Mouse (Mus musculus): ENCODE data around the gene Brd3.
A peak's percentile ranks its signal among the peaks of the same experiment; 100 is the strongest.
"Not testable (repeated sequence)": the region's sequence is repeated elsewhere in the genome, so short reads cannot be mapped to it uniquely, and the experiment has no call there.

Brd3 gene

GRCm38 (mm10) chr2:27512909-27513308, 5.4 kb upstream of the Brd3 start:
- no peak for DNase-seq (ENCODE audit: inconsistent ontology term)

GRCm38 (mm10) chr2:27510706-27511105, 3.2 kb upstream of the Brd3 start:
- no peak for DNase-seq (ENCODE audit: inconsistent ontology term)

GRCm38 (mm10) chr2:27506658-27507057, 804 bp downstream of the Brd3 start:
- DNase-seq (ENCODE audit: inconsistent ontology term): not testable (repeated sequence)

- peak; percentile 61 for DNase-seq (ENCODE audit: inconsistent ontology term)
These were observed 1.9 kb downstream of the Brd3 start for GRCm38 (mm10) chr2:27505539-27505938.

DNA sequence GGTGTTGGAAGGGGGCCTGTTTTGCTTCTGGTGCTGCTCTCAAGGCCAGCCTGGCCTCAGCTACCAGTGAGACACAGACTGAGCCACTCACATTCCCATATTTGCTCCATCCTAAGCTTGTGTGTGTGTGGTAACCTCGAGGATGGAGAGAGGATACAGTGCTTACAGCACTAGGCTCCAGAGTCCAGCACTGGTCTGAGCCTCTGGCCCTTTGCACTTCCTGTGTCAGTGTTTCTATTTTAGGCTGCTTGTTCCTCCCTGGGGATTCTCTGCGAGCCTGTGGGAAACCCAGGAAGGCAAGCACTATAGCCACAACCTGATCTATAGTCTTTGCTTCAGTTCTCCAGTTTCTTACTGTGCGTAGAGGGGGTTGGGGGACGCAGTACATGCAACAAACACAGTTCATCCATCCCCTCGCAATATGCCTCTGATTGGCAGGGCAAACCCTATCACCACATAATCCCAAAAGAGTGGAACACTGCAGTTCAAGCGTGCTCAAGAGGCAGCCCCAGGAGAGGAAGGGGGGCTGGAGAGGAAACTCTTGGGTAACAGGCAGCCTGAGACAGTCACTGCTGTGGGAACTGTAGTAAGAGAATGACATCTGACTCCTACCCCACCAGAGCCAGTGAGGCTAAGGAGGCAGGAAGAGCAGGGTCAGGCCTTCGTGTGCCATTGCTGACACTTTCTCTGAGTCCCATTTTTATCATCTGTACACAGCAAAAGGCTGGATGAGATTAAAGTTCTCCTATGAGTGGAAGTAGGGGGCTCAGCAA, 3.2 kb downstream of the Brd3 start:
- no peak for DNase-seq (ENCODE audit: inconsistent ontology term)

GRCm38 (mm10) chr2:27496391-27497028, 11.0 kb downstream of the Brd3 start:
- peak; percentile 67 for DNase-seq (ENCODE audit: inconsistent ontology term)

DNA sequence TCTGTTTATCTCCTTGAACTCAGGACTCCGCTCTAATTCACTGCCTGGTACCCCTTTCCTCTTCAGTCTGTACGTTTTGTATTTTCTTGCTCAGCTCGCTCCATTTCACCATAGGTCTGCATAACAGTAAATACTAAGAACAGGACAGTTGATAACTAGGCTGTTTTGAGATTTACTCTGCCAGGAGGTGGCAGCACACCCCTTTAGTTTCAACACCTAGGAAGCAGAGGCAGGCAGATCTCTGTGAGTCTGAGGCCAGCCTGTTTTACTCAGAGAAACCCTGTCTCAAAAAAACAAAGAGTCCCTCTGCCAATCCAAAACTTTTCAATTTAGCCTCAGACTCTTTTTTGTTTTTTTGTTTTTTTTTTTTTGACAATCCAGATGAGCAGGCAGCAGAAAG, 13.5 kb downstream of the Brd3 start:
- DNase-seq (ENCODE audit: inconsistent ontology term): no peak

DNA sequence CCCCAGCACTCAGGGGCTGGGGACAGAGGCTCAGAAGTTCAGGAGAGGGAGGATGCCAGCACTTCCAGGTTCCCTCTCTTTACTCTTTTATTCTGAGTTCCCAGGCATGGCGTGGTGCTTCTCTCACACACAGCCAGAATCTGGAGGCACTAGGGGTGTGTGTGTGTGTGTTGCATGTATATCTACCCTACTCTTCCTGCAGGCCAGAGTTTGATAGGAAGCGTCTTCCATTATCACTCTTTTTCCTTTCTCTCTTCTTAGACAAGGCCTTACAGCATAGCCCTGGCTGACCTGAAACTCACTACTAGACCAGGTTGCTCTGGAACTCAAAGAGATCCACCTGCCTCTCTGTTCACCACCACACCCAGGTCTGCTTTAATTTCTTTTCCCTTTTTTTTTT, 16.5 kb downstream of the Brd3 start:
- DNase-seq (ENCODE audit: inconsistent ontology term): no peak

GRCm38 (mm10) chr2:27488362-27488761, 19.1 kb downstream of the Brd3 start:
- no peak for DNase-seq (ENCODE audit: inconsistent ontology term)

GRCm38 (mm10) chr2:27487336-27488049, 20.0 kb downstream of the Brd3 start:
- no peak for DNase-seq (ENCODE audit: inconsistent ontology term)

DNA sequence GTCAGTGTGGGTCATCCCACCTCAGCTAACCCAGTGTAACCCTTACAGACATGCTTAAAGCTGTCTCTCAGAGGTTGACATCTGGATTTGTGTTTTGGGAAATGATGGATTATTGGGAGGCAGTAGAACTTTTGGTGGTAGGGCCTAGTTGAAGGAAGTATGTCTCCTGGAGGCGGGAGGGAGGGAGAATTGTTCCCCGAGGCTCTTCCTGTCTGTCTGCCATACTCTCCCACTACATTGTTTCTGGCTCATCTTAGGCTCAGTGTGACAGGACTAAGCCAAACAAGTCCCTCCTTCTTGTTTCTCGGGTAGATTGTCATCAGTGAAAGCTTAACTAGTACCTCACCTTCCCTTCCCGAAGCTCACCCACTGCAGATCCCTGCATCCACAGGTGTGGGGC, 20.7 kb downstream of the Brd3 start:
- no peak for DNase-seq (ENCODE audit: inconsistent ontology term)

DNA sequence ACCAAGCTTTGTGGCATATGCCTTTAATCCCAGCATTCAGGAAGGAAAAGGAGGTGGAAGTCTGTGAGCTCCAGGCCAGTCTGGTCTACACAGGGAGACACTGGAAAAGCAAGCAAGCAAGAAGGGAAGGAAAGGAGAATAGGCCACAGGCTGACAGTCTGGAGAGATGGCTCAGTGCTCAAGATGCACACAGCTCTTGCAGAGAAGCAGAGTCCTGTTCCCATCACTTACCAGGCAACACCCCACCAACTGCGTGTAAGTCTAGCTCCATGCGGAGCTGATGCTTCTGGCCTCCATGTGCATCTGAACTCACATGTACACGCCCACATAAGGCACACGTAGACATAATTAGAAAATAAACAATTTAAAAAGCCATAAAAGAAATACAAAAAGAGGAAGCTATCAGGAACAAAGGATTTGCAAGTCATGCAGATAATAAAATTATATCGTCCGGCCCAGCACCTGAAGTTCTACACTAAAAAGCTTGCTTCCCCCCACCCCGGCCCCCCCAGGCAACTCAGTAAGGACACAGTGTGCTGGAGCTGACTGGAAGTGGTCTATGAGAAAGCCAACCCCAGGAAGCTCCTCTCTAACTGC, 25.1 kb downstream of the Brd3 start:
- no peak for DNase-seq (ENCODE audit: inconsistent ontology term)

- no peak for DNase-seq (ENCODE audit: inconsistent ontology term)
These were observed 27.1 kb downstream of the Brd3 start for GRCm38 (mm10) chr2:27480367-27480766.

DNA sequence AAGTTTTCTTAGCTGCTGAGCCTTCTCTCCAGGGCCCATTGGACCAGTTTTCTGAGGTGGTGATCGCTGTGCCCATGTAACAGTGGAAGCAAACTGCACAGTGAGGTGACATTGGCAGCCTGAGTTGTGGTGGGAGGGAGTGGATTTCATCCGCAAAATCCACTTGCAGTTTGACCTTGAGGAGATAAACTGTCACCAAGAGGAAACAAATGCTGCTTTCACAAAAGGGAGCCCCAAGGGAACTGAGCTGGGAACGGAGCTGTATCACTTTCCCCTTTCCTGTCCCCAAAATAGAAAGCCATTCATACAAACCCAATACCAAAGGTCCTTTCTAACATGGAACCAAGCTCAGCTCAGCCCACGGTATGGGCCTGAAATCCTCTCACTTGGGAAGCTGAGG, 27.6 kb downstream of the Brd3 start:
- no peak for DNase-seq (ENCODE audit: inconsistent ontology term)

DNA sequence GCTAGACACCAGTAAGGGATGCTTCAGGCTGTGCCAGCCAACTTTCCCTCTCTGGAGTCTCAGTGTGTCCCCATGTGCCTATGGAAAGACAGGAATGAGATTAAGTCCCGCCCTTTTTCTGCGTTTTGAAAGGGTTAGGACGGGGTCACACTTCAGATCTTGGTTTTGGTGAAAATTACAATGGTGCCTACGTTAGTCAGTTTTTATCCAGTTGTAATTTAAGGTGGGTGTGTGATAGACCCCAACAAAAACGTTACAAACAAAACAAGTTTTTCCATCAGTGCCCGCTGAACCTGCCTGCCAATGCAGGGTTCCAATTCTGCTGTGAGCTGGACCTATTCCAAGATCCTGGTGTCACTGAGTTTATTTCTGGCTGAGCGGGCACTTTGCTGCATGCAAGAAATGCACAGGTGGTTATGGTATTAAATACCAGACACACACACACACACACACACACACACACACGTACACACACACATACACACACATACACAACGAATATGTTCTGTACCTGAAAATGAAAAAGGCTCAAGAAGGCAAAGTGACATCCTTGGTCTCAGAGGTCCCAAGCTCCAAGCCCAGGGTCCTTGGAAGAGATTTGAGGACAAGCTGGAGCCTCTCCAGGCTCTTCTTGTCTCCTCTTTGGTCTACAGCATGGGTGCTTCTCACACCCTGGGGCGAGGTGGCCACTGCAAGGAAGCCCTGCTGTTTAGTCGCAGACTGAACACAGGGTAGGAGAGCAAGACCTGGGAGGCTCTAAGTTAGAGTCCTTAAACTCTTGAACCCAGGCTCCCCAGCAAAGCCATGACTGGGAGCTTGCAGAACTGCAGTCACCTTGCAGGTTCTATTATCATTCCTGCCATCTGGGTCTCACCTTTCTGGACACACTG, 30.9 kb downstream of the Brd3 start:
- DNase-seq (ENCODE audit: inconsistent ontology term): no peak

- DNase-seq (ENCODE audit: inconsistent ontology term): peak; percentile 97
These were observed 31.8 kb downstream of the Brd3 start for GRCm38 (mm10) chr2:27475495-27476302.

DNA sequence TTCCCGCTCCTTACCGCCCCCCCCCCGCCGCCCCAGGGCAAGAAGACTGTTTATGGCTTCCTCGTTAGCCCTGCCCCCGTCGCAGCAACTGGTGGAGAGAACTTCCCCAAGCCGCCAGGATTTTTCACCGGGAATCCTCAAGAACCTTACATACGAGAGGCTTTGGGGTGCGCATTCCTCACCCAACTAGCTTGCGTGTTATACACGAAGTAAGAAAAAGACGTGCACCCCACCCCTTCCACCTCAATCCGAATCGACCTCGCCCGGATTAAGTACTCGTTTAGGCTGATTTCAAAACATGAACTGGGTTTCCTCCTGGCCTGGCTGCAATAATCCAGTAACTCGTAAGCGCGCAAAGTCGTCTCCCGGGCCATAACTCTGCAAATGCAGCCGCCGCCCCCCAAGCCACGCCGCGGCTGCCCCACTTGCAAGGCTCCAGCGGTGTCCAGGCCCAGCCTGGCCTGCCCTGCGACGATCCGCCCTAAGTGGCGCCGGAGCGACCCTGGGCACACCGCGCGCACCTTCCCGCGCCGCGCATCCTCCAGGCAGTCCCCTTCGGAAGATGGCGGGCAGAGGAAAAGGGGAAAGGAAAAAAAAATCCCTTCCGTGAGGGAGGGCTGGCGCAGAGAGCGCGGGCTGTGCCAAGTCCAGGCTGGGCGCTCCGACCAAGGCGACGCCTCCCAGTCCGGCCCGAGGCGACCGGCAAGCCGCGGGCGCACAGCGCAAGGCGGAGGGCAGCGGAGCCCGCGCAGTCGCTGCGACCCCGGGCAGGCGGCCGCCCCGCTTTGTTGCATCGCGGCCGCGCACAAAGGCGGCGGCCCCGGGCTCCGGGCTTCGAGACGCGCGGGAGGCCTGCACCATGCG, 32.6 kb downstream of the Brd3 start:
- peak; percentile 32 for DNase-seq (ENCODE audit: inconsistent ontology term)

GRCm38 (mm10) chr2:27473911-27474310, 33.6 kb downstream of the Brd3 start:
- DNase-seq (ENCODE audit: inconsistent ontology term): no peak

- DNase-seq (ENCODE audit: inconsistent ontology term): no peak
These were observed 34.2 kb downstream of the Brd3 start for GRCm38 (mm10) chr2:27473061-27473765.
